Mouse (Mus musculus) retina, adult 2 months (tissue): ENCODE data around the gene Kcna2.

Experiments used
- DNase-seq: peaks from one replicate; pipeline ENCODE4 v3.0.0-alpha.2; 2012; ENCODE audit warnings: low read depth, low spot score

Gene Kcna2

DNA sequence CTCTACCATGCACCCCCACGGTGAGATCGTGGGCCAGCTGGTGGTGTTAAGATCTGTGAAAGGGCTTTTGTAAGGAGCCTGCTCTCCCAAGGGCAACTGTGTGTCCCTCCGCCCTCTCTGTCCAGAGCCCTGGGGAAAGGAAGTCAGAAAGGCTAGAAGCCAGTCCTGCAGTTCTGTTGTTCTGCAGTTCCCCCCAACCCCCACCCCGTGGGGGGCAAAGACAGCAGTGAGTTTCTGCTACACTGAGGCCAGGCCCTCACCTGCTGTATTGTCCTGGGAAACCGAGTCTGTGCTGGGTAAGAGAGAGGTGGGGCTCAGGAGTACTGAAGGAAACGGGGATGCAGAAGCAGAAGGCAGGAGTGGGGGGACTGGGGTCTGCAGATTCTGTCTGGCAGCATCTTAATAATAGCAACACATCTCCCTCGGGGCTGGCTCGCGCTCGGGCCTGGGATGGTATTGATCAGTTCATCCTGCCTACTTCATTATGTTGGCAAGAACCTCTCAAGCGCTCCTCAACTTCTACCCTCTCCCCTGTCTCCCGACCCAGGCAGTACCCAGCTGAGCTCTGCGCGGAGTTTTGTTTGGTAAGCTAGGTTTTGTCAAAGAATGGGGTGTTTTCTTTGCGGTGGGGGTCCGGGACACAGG, at the start of gene Kcna2:
TSS of gene Kcna2 (plus strand) at position 336 of the 645 bp plus-strand sequence.
- DNase-seq = no peak

DNA sequence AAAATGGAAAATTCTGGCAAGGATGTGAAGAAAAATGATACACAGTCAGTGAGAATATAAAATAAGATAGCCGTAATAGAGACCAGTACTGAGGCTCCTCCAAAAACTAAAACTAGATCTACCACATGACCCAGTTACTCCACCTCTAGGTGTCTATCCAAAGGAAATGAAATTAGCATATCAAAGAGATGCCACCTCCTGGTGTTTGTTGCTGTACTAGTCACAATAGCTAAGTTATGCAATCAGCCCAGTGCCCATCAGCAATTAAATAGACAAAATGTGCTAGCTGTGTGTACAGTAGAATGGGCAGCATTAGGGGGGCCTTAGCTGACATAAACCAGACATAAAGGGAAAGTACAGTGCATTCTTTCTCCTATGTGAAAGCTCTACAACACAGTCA, 39.5 kb upstream of the Kcna2 start:
- no peak for DNase-seq

DNA sequence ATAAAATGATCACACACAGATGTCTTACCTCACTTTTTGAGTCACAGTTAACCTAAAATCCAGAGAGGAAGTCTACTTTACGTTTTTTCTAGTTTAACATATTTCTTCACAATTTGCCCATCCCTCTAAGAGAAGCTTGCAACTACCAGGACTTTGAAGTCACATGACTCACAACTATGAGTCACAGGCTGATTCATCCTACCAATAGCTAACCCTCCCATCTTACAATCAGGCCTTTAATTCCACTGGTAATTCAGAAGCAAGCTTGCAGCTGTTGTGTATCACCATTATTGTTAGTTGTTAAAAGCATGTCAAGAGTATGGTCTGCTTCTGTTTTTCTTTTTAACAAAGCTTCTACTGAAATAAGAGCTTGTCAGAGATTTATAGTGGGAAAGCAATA, 38.2 kb upstream of the Kcna2 start:
- no peak for DNase-seq

DNA sequence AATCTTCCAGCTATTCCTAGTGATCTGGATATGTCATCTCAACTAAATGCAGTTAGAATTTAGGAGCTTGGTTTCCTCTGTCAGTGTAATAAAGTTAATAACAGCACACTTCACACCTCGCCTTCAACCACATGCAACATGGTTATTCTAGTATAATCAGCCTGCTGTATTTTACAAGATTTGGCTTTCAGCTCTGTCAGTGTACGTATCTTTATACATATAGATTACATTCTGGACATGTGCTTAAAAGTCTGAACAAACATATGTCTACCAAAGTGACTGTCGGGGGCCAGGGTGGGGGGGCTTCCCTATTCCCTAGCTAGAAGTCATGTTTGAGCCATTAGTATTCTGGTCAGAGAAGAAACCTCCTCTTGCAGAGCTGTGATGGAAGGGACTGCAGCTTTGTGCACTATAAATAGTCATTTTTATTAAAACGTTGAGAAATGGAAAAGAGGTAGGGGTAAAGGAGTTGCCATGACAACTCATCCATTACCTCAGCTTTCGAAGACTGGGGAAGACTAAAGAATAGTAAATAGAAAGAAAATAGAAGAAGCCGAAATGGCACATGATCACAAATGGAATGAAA, 35.3 kb upstream of the Kcna2 start:
- DNase-seq = no peak

DNA sequence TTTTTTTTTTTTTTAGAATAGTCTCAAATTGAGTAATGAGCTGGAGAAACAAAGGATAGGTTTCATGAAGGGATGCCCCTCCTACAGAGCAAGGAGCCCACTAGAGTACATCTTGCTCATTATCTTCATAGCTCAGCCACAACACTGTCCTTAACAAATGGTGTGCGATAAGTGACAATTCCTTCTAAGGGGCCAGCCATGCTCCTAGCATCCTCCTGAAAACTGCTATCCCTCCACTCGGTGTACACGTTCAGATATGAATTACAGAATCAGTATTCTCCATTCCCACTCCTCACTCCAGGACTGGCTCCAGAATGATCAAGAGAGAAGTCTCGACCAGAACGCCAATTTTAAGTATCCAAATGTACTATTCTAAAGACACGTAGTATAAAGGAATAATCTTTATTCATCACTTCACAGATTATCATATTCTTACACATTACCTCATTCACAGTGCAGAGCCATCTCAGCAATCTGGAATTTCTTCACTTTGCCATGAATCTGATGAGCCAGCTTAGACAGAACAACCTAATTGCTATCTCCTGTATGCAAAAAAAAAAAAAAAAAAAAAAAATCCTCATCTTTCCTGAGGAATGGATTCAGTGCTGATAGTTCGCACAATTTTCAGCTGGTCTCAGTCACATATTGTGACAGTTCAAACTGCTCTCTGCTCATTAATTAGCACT, 34.6 kb upstream of the Kcna2 start:
- DNase-seq = no peak

DNA sequence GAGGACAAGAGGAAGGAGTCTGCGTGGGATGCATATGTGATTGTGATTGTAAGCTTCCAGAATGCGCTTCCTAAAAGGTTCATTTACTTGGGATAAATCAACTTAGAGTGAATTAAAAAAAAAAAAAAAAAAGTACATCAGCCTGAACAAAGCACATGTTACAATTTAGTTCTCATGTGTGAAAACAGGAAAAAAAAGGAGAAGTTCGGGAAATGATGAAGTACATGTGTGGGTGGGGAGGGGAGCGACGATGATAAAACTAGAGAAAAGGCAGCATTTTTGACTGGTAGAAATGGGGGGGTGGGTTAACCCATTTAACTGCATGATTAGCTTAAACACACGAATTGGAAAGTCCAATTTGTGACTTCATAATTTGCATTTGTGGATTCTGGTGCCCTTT, 33.7 kb upstream of the Kcna2 start:
- DNase-seq = no peak

DNA sequence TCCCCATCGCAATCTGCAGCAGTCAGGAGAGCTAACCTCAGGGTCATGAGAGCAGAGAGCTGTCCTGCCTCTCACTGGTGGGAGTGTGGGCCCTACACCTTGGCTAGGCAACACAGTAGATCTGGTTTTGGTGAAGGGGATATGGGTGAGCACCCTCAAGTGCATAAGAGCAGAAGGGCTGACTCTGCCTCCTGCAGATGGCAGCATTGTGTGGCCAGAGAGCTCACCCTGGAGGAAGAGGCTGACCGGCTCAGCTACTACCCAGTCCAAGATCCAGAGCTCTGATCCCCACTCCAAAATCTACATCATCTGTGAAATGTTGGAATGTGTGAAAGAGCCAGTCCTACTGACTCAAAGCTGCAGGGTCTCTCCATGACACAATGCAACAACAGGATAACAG, 27.1 kb upstream of the Kcna2 start:
- no peak for DNase-seq

DNA sequence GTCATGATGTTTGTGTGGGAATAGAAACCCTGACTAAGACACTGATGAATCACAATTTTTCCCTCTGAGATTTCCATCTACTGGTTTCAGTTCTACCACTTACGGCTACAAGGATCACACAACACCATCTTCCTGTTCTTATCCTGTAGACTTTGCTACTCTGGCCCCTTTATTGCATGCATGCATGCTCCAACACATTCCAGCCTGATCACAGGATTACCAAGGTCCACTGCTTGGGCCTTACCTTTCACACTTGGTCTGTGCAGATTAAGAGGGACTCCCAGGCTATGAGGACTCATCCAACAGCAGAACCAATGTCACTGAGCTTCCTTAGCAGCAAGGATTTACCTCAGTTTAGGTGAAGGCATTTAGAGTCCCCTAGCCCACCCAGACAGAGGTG, 25.2 kb upstream of the Kcna2 start:
- DNase-seq = no peak

DNA sequence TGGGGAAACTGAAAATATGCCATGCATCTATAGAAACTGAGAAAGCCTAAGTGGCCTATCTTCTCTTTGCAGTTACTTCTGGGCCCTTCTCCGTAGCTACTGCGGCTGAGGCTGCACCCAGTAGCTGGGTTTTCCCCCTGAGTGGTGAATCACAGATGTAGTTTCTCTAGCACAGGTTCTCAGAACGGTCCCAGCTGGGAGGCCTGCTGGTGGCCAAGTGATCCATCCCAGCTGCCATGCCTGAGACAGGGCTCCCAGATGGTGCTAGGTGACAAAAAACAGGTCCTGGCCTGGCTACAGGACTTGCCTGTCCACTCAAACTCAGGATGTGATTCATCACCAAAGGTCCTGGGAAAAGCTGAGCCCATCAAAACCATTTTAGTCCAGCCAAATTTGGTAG, 24.3 kb upstream of the Kcna2 start:
- no peak for DNase-seq

DNA sequence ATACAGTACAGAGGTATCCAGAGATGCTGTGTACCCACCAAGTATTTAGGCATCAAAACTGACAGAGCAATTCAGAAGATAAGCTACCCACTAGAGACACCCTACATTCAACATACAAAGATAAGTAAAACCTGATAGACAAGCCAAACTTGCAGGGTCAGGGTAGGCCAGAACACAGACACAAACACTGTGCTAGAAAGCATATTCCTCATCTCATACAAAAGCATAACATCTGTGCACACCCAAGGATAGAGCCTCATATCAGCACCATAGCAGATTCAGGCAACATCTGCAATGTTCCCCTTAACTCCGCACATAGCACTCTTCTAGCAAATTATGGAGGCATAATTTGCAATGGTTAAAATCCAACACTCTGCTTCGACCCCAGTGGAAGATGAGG, 23.8 kb upstream of the Kcna2 start:
- DNase-seq = no peak

DNA sequence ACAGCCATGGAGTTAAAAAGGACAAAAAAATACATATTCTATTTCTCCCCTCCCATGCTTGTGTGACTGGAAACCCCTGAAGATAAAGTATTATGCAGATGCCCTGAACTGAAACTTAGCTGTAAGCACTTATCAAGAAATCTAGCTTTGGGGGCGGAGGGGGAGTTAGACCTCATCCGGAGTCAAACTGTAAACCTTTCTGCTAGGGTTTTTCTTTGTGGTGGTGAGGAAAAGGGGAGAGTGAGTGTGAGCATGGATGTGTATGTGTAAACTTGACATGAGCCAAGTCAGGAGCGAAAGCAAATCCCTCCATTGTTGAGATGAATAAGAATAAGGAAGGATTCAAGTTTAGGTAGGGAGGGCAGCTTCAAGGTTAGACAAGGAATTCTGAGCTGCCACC, 20.1 kb upstream of the Kcna2 start:
- no peak for DNase-seq

DNA sequence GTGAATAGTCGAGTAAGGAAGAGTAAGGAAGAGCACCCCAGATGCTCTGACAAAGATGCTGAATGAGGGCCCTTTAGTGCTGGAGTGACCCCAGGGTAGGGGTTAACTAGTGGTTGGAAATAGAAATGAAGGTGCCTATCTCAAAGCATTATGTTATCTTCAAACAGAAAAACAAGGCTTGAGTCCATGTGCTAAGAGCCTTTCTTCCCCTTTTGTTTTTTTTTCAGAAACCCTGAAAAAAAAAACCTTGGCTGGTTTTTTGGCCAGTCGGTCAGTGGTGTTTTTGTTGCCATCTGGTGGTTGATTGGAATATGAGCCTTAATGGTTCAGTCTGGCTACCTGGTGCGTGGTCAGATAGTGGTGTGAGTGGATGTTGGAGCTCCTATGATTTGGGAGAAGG, 19.7 kb upstream of the Kcna2 start:
- no peak for DNase-seq

DNA sequence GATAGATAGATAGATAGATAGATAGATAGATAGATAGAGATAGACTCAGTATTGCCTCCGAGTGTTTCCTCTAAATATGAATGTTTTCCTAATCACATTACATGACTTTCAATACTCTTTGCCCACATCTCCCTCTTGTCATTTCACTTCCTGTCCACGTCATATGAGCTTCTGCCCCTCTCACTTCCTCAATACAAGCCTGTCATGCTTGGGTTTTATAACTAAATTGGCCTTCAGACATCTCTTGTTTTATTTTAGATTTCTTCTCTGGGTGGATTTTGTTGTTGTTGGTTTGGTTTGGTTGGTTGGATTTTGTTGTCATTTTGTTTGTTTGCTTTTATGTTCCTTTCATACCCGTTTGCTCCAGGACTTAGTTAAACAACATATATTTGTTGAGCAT, 16.4 kb upstream of the Kcna2 start:
- DNase-seq = no peak

DNA sequence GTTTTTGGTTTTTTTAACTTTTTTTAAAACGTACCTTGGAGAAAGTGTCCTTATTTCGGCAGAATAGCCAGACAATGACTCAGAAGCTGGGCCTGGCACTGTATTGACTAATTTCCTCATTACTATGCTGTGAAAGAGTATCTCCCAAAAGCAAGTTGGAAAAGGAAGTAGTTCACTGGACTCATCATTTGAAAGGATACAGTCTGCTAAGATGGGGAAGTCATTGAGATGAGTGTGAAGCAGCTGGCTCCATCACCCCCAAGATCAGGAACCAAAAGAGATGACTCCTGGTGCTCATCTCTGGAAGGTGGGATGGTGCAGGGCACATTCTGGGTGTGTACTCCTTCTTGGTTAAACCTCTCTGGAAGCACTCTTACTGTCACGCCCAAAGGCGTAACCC, 13.5 kb upstream of the Kcna2 start:
- DNase-seq = no peak

DNA sequence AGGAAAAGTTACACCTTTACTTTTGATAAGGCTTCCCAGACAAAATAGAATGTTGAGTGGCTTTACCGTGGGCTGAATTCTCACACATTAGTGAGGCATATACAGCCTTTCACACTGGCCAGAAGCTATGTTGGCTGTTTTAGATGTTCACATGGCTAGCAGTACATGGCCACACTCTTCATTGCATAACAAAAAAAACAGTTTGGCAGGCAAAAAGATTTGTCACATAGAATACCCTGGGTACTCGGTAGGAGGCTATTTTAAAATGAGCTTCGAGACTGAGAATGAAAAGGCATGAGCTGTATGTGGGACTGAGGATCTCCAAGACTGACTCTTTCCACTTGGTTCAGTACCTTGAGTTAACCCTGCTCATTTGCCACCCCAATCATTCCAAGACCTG, 12.1 kb upstream of the Kcna2 start:
- no peak for DNase-seq

DNA sequence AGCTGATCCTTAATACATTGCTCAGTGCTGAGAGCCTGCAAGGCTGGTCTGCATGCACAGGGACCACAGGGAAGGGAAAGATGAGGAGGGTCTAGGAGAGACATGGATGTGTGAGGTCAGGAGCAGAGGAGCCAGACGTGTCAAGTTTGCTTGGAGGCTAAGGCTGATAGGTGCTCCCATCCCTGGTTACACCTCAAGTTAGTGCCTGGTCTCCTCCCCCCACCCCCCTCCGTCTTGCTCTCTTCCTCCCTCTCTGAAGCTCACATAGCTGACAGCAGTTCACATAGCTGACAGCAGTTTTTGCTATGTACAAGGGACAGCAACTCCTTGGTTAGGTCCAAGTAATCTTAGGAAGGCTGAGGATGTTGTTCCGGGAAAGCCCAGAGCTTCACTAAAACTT, 11.5 kb upstream of the Kcna2 start:
- DNase-seq = no peak

DNA sequence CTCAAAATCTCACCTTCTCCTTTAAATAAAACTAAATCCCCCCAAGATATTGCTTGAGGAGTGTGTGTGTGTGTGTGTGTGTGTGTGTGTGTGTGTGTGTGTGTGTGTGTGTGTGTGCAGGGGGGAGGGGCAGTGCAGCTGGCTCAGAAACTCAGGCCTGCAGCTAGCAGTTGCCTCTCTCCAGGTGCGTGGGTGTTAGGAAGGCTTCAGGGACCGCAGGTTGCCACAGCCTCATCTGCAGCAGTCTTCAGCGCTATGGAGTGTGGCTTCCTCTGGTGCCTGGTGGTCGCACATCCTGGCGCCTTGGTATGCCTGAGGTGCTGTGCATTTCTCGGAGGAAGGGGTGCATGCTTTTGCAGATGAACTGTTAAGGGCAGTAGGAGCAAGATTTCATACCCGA, 10.9 kb upstream of the Kcna2 start:
- DNase-seq = no peak

DNA sequence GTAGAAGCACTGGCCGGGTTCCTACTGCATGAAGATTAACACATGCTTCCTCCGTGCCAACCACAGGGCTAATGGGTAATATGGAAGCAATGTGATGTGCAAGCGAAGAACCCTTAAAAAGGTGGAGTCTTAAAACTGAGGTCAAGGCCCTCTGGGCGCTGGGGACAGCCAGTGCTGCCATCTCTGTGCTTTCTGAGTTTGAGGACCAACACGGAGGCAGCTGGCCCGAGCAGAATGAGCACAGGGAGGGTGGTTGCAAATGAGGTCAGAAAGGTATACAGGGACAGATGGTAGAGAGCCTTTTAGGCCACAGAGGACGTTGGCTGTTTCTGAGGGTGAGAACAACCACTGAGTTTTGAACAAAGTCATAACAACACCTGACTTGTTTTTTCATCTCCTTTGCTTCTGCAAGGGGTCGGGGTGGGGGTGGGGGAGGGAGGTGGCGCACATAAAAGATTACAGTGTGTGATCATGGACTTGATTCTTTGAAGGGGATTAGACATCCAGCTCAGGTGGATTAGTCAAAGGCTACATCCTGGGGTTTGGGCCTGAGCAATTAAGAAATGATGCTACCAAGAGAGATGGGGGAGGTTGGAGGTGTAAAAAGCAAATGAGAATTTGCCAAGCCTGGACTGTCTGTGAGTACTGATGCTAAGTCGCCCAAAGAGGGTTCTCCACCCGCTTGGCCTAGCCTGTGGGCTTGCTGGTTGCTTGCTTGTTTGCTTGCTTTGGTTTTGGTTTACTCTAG, 10.4 kb upstream of the Kcna2 start:
- no peak for DNase-seq

DNA sequence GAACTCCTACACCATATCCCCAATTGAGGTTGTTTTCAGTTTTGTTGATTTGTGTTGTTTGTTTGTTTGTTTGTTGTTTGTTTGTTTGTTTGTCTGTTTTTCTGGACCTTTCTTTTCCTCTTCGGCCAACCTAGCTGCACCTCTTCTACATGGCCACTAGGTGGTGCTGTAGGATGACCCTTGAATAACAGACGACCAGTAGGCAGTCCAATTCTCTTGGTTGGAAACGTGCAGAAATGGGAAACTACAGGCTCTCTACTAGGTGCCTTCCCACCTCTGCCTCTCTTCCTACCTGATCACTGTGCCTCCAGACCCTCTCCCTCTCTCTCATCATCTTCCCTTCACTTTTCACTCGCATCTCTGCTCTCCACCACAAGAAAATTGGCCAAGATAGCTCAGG, 6.9 kb upstream of the Kcna2 start:
- no peak for DNase-seq

DNA sequence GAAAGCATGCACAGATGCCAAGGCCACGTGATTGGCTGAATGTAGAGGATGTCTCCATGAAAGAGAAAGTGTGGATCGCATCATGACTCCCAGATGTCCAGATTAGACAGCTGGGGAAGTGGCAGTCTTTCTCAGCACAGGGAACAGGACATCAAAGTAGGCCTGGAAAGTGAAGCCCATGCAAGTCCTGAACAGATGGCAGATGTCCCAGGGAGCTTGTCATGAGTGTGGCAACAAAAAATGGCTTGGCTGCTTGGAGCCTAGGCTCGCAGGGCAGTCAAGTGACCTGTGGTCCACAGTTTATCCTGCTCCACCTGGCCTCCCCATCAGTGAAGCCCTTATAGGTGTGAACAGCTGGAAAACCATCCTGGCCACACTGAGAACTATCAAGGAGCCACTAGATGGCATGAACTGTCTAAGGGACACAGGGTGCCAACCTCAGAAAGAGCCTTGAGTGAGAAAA, 4.6 kb upstream of the Kcna2 start:
- DNase-seq = no peak

DNA sequence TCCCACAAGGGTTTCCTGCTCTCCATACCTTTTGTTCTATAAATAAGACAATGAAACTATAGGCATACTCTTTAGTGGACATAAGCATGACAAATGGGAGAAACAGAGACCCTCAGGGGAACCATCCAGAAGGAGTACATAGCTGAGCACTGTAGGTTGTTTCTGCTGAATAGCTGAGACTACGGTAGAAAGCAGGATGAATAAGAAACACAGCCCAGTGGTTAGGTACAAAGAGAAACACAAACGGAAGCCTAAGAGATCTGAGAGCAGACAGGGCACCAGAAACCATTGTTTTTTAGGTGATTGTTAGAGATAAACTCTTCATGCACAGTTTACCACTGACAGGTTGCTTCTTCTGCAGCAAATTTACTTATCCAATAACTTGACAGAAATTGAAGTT, 1.1 kb upstream of the Kcna2 start:
- no peak for DNase-seq

DNA sequence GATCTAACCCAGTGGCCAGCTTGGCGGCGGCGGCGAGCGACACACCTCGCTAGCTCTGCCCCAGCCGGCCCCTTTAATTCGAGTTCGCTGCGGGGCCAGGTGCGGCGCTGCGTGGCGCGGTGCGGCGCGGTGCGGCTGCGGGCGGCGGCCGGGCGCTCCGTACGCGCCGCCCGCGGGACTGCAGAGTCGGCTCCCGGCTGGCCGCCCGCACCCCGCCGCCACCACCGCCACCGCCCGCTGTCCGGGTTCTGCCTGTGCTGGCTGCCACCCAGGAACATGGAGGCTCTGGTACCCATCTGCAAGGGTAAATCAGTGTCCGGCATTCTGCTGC, 475 bp downstream of the Kcna2 start:
- DNase-seq = no peak
